Mouse (Mus musculus): ENCODE measurements around the gene Rdh19.
"Not testable (repeated sequence)": the region's sequence is repeated elsewhere in the genome, so short reads cannot be mapped to it uniquely, and the experiment has no call there.

Gene Rdh19

DNA sequence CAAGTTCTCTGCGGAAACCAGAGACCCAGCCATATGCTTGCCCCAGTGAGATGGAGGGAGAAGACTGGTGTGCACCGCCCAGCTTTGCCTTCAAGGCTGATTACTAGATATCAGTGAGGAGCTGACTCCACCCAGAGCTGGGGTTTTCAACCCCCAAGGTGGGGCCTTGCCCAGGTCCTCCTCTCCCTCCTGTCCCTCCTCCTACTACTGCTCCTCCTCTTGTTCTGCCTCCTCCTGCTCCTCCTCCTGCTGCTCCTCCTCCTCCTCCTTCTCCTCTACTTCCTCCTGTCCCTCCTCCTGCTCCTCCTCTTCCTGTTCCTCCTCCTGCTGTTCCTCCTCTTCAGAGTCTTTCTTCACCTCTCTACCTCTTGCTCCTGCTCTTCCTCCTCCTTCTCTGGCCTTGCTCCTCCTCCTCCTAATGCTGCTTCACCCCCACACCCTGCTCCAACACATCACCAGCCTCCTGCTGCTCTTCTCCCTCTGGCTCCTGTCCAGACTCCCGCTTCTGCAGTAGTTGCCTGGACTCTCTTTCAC, 29.5 kb downstream of the Rdh19 start:
- in situ Hi-C loops (cut with MboI, MseI) = no loop called here

GRCm38 (mm10) chr10:127881041-127881440, 31.3 kb downstream of the Rdh19 start:
- in situ Hi-C loops (cut with MboI, MseI) = no loop called here

DNA sequence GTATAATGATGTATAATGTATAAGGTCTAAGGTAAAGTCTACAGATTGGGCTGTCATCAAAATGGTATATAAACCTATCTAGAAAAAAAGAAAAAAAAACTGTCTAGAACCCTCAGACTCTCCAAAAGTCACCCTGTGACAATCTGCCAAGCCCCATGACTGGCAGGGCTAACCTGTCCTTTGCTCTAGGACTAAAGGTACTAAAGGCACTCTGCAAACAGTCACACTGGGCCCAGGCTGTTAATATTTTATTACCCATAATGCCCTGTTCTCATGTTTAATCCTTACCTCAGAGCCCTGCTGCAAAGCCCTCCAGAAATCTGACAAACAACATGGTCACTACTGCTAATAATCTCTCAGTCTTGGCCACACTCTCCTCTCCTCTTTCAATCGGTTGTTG, 36.8 kb downstream of the Rdh19 start:
- in situ Hi-C loops (cut with MboI, MseI) = no loop called here

- in situ Hi-C loops (cut with MboI, MseI) = no loop called here
Measured at GRCm38 (mm10) chr10:127886971-127887370, 37.2 kb downstream of the Rdh19 start.

- in situ Hi-C loops (cut with MboI, MseI) = no loop called here
Measured at GRCm38 (mm10) chr10:127888605-127889004, 38.9 kb downstream of the Rdh19 start, which contains the start of gene Rdh7. Rdh7 (minus strand) TSS chr10:127888817.

- in situ Hi-C loops (cut with MboI, MseI) = no loop called here
Measured at GRCm38 (mm10) chr10:127891481-127891880, 41.8 kb downstream of the Rdh19 start.

DNA sequence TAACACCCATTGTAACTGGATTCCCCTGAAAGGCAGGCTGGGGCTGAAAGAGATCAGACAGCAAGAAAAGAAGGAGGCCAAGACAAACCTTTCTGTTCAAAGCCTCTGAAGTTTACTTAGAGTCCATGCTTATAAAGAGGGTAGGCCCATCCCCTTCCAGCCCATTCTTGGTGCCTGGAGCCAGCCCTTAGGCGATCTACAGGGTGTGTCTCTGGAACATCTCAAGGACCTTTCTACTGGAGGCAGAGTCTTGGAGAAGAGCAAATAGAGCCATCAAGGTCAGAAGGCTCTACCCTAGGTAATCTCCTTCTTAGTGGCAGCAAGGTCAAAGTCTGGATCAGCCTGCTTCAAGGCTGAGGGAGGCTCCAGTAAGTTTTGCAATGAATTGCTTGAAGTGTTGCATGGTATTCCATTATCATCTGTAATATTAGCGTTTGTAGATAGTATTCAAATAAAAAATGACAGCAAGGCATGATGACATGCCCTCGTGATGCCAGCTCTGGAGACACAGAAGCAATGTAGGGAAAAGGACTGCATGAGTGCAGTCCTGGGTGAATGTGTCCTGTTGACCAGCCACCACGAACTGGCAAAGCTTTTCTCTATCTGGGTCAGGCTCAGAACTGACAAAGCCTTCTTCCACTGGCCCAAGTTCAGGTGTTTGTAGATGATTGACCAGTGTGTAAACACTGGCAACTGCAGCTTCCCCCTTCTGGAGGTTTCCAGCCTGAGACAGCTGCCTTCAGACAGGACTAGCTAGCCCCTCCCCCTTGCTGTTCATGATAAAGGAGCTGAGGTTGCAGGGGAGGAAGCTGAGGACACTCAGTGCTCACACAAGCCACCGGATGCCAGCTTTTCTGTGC, 43.7 kb downstream of the Rdh19 start:
- in situ Hi-C loops (cut with MboI, MseI) = not testable (repeated sequence)

DNA sequence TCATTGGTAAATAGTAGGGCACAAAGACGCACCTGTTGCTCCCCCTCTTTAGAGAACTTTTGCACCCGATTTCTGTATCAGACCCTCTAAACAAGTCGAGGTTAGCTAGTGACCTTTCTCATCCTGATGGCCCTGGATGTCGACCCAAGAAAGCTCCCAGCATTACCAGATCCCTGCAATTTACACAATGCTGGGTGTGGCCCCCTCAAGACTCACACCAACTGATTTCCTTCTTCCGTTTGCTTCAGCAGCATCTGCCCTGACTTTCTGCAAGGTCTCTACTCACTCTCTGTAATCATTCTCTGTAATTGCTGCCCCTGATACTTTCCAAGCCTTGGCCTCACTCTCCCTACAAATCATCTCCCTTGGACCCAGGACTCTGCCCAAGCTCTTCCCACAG, 47.0 kb downstream of the Rdh19 start:
- in situ Hi-C loops (cut with MboI, MseI) = no loop called here

- in situ Hi-C loops (cut with MboI, MseI) = no loop called here
Measured at GRCm38 (mm10) chr10:127897506-127897905, 47.8 kb downstream of the Rdh19 start.

GRCm38 (mm10) chr10:127898218-127898617, 48.5 kb downstream of the Rdh19 start, which contains the start of gene Sdr9c7:
Sdr9c7 (plus strand) TSS chr10:127898518.
- in situ Hi-C loops (cut with MboI, MseI) = no loop called here

DNA sequence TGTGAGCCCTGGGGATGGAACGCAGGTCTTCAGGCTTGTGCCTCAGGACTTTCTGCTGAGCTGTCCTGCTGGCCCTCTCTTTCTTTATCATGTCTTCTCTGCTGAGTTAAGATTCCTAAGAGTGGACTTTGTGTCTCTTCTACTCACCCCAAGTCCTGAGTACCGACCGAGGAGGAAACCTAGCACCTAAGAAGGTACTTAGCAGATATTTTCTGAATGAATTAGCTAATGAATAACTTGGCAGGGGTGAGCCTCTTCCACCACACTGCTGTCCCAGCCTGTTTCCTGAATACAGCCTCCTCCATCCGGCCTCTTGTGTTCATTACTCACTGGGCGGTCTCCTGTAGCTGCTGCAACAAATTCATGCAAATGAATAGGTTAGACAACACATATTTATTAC, 50.1 kb downstream of the Rdh19 start:
- in situ Hi-C loops (cut with MboI, MseI) = no loop called here

- in situ Hi-C loops (cut with MboI, MseI) = no loop called here
Measured at GRCm38 (mm10) chr10:127901751-127902150, 52.0 kb downstream of the Rdh19 start.

DNA sequence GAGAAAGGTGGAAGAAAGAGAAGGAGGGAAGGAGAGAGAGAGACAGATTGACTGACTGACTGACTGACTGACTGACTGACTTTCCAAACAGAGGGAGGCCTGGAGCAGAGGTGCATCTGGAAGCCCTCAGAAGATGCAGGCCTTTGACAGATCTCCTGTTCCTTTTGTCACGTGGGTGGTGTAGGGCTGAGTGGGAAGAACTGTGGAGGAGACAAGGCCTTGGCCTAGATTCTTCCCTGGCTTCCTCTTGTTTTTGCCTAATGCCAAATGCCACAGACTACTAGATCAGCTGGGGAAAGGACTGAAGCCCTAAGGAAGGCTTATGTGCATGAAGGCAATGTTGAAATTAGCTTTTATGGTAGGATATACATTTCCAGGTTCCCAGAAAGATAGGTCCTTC, 53.4 kb downstream of the Rdh19 start:
- in situ Hi-C loops (cut with MboI, MseI) = no loop called here

DNA sequence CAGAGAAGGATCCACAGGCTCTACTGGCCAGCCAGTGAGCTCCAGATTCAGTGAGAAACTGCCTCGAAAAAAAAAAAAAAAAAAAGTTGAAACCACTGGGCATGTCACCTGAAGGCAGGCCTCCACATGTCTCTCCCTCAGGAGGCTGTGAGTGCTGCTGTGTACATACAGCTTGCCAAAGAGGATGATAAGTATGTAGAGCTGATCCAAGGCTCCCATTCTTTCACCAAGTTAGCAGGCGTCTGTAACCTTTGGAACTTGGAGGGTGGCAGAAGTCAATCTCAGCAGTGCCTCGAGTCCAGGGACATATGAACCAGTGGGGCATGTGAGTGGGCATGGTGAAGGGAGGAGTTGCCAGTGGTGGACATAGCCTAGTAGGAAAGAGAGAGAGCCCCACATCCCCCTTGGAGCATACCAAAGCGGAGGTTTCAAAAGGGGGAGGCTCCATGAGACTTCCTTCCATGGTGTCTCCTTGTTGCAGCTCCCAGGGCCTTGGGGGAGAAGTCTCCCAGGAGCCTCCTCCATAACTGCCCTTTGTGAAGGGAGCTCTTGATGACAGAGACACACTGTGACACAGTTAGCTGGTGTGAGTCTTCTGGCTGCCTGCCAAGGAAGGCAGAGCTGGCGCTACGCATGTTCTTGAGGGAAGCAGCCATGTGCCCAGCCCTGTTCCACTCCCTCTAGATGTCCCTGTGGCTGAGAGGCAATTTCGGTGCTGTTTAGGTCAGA, 55.2 kb downstream of the Rdh19 start:
- in situ Hi-C loops (cut with MboI, MseI) = no loop called here

DNA sequence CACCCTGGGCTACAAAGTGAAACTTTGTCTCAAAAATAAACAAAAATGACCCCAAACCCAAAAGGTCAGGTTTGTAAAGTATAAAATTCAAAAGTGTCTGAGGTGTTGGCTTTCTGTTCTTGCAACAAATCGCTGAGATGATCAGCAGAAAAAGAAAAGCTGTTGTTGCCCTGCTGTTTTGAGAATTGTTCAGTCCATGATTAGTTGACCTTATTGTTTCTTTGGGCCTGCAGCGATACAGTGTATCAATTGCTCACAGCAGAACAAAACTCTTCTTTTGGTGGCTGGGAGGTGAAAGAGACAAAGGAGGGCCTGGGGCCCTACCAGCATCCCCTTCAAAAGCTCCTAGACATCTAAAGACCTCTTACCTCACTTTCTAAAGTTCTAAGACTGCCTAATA, 56.4 kb downstream of the Rdh19 start:
- in situ Hi-C loops (cut with MboI, MseI) = no loop called here

- in situ Hi-C loops (cut with MboI, MseI) = no loop called here
Measured at GRCm38 (mm10) chr10:127907386-127907951, 57.7 kb downstream of the Rdh19 start.
